Mouse (Mus musculus): ENCODE measurements around the gene Olfr586.

DNA sequence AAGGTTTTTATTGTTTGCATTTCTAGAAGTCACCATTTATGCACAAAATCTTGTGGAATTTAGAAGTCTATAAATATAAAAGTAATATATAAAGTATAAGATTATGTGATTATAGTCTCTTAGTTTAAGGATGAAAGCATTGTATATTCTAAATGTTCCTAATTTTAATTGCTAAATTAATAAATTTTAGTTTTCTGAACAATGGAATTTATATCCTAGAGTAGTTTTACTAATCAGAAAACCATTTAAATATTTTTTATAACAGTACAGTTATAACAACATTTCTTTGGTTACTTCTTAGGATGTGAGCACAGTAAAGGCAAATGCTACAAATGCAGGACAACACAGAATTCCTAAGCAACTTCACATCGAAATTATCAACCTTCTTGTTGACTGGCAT is 28.0 kb downstream of the Olfr586 start, which contains the start of gene Olfr585:
- TF ChIP-seq SMC3 (IDR thresholded peaks at IDR 0.05; ENCODE audit: low read depth, low read length), result no peak
- TF ChIP-seq ZKSCAN1 (IDR thresholded peaks at IDR 0.05; ENCODE audit: borderline replicate concordance, low read depth, low read length), result no peak
- TF ChIP-seq CTCF (conservative IDR thresholded peaks at IDR 0.05 in 1 of 2, IDR thresholded peaks at IDR 0.05 in 1 of 2; ENCODE audit: low read depth in 2 of 2, low read length in 2 of 2), result no peak
- TF ChIP-seq MAFK (IDR thresholded peaks at IDR 0.05; ENCODE audit: insufficient replicate concordance, low read length), result no peak
- no peak for TF ChIP-seq BHLHE40 (IDR thresholded peaks at IDR 0.05; ENCODE audit: low read depth, low read length)
- no peak for TF ChIP-seq JUND (conservative IDR thresholded peaks at IDR 0.05; ENCODE audit: low read depth, low read length)
- no peak for TF ChIP-seq MAZ (IDR thresholded peaks at IDR 0.05; ENCODE audit: low read depth, low read length)
- no peak for TF ChIP-seq ZMIZ1 (IDR thresholded peaks at IDR 0.05; ENCODE audit: low read depth, low read length)
- TF ChIP-seq POLR2A (IDR thresholded peaks at IDR 0.05; ENCODE audit: low read depth, low read length), result no peak
- no peak for TF ChIP-seq MXI1 (IDR thresholded peaks at IDR 0.05; ENCODE audit: low read depth, low read length)
- no peak for TF ChIP-seq NELFE (IDR thresholded peaks at IDR 0.05; ENCODE audit: low read depth, low read length)
- TF ChIP-seq EP300 (IDR thresholded peaks at IDR 0.05; ENCODE audit: low read length), result no peak
- TF ChIP-seq TBP (conservative IDR thresholded peaks at IDR 0.05; ENCODE audit: low read depth, low read length), result no peak
